Mouse (Mus musculus): ENCODE measurements at regions not wholly inside any gene's neighbourhood (a gene's known extent, or its start where the extent isn't known, plus 50 kb on each side); places are given as distances from the start of the nearest gene placed in this dataset.

GRCm38 (mm10) chr1:42398461-42399154 is 297.0 kb upstream of the Pou3f3 start:
- no peak for DNase-seq (ENCODE audit: low spot score)
- Histone ChIP-seq H3K27me3 (ENCODE audit: low read depth, poor library complexity, severe bottlenecking) (no peaks in the 10 kb centered on the region), H3K9me3 (replicated peaks) (no peaks in the 10 kb centered on the region), H3K27ac (no peak overlapping the region), H3K36me3 (no peaks in the 10 kb centered on the region), H3K4me1 (peaks cover 11% of the 10 kb centered on the region), H3K4me3 (no peak overlapping the region)
- WGBS = 23% methylated on average over 8 of the region's 8 CpGs

- Histone ChIP-seq H3K27me3 (ENCODE audit: low read depth, poor library complexity, severe bottlenecking) (peaks cover 17% of the 10 kb centered on the region), H3K9me3 (replicated peaks) (no peaks in the 10 kb centered on the region), H3K4me1 (peaks cover 5% of the 10 kb centered on the region; the same call in 1 of the 2 replicates), H3K36me3 (no peaks in the 10 kb centered on the region), H3K4me3 (no peak overlapping the region), H3K27ac (no peak overlapping the region)
- WGBS = 71% methylated on average over 21 of the region's 21 CpGs
- no peak for DNase-seq (ENCODE audit: low spot score)
Observed at GRCm38 (mm10) chr1:42415817-42416538, 279.6 kb upstream of the Pou3f3 start.

GRCm38 (mm10) chr1:42416539-42417218 is 278.9 kb upstream of the Pou3f3 start:
- no peaks in the 10 kb centered on the region for H3K9me3 ChIP-seq (replicated peaks)
- peaks cover 5% of the 10 kb centered on the region; the same call in 1 of the 2 replicates for H3K4me1 ChIP-seq
- no peaks in the 10 kb centered on the region for H3K36me3 ChIP-seq
- H3K4me3 ChIP-seq = no peak overlapping the region
- H3K27me3 ChIP-seq (ENCODE audit: low read depth, poor library complexity, severe bottlenecking) = peaks cover 17% of the 10 kb centered on the region
- H3K27ac ChIP-seq = no peak overlapping the region
- DNase-seq (ENCODE audit: low spot score) = no peak
- 68% methylated on average over 8 of the region's 8 CpGs for WGBS

- Histone ChIP-seq H3K9me3 (replicated peaks) (no peaks in the 10 kb centered on the region), H3K4me1 (peaks cover 5% of the 10 kb centered on the region; the same call in 1 of the 2 replicates), H3K36me3 (no peaks in the 10 kb centered on the region), H3K27me3 (ENCODE audit: low read depth, poor library complexity, severe bottlenecking) (peaks cover 17% of the 10 kb centered on the region), H3K27ac (no peak overlapping the region), H3K4me3 (no peak overlapping the region)
- WGBS = 57% methylated on average over 4 of the region's 4 CpGs
- DNase-seq (ENCODE audit: low spot score) = no peak
Observed at GRCm38 (mm10) chr1:42417815-42418214, 277.8 kb upstream of the Pou3f3 start.

GRCm38 (mm10) chr1:42418233-42418632 is 277.3 kb upstream of the Pou3f3 start:
- 79% methylated on average over 1 of the region's 1 CpGs for WGBS

GRCm38 (mm10) chr1:42436366-42436998 is 259.1 kb upstream of the Pou3f3 start:
- H3K4me1 ChIP-seq = peaks cover 11% of the 10 kb centered on the region; the same call in 1 of the 2 replicates

More at GRCm38 (mm10) chr1:42418233-42418632, 277.3 kb upstream of the Pou3f3 start:
- Histone ChIP-seq H3K27ac (no peak overlapping the region), H3K4me3 (no peak overlapping the region), H3K27me3 (ENCODE audit: low read depth, poor library complexity, severe bottlenecking) (peaks cover 17% of the 10 kb centered on the region), H3K9me3 (replicated peaks) (no peaks in the 10 kb centered on the region), H3K36me3 (no peaks in the 10 kb centered on the region), H3K4me1 (peaks cover 5% of the 10 kb centered on the region; the same call in 1 of the 2 replicates)
- no peak for DNase-seq (ENCODE audit: low spot score)

GRCm38 (mm10) chr1:42468365-42468764 is 227.2 kb upstream of the Pou3f3 start:
- Histone ChIP-seq H3K27ac (no peak overlapping the region), H3K36me3 (no peaks in the 10 kb centered on the region), H3K9me3 (replicated peaks) (no peaks in the 10 kb centered on the region), H3K4me3 (no peak overlapping the region), H3K4me1 (peaks cover 17% of the 10 kb centered on the region), H3K27me3 (ENCODE audit: low read depth, poor library complexity, severe bottlenecking) (no peaks in the 10 kb centered on the region)
- DNase-seq (ENCODE audit: low spot score) = no peak
- WGBS = 86% methylated on average over 3 of the region's 3 CpGs

More at GRCm38 (mm10) chr1:42436366-42436998, 259.1 kb upstream of the Pou3f3 start:
- no peak overlapping the region for H3K27ac ChIP-seq
- H3K27me3 ChIP-seq (ENCODE audit: low read depth, poor library complexity, severe bottlenecking) = no peaks in the 10 kb centered on the region
- WGBS = 62% methylated on average over 8 of the region's 8 CpGs
- H3K36me3 ChIP-seq = no peaks in the 10 kb centered on the region
- no peak overlapping the region for H3K4me3 ChIP-seq
- no peak for DNase-seq (ENCODE audit: low spot score)
- H3K9me3 ChIP-seq (replicated peaks) = no peaks in the 10 kb centered on the region

GRCm38 (mm10) chr1:42471846-42472494 is 223.6 kb upstream of the Pou3f3 start:
- H3K36me3 ChIP-seq = no peaks in the 10 kb centered on the region
- whole genome bisulfite sequencing = 90% methylated on average over 10 of the region's 10 CpGs
- no peak for DNase-seq (ENCODE audit: low spot score)

GRCm38 (mm10) chr1:42472495-42473230 is 222.9 kb upstream of the Pou3f3 start:
- Histone ChIP-seq H3K27me3 (ENCODE audit: low read depth, poor library complexity, severe bottlenecking) (no peaks in the 10 kb centered on the region), H3K4me1 (peaks cover 21% of the 10 kb centered on the region), H3K27ac (no peak overlapping the region), H3K4me3 (no peak overlapping the region), H3K36me3 (no peaks in the 10 kb centered on the region), H3K9me3 (replicated peaks) (no peaks in the 10 kb centered on the region)
- 48% methylated on average over 13 of the region's 13 CpGs for WGBS
- peak; percentile 39 for DNase-seq (ENCODE audit: low spot score)

More at GRCm38 (mm10) chr1:42471846-42472494, 223.6 kb upstream of the Pou3f3 start:
- Histone ChIP-seq H3K4me1 (peaks cover 21% of the 10 kb centered on the region), H3K9me3 (replicated peaks) (no peaks in the 10 kb centered on the region), H3K27me3 (ENCODE audit: low read depth, poor library complexity, severe bottlenecking) (no peaks in the 10 kb centered on the region), H3K27ac (no peak overlapping the region), H3K4me3 (no peak overlapping the region)

GRCm38 (mm10) chr1:42474197-42474596 is 221.4 kb upstream of the Pou3f3 start:
- Histone ChIP-seq H3K4me3 (no peak overlapping the region), H3K9me3 (replicated peaks) (no peaks in the 10 kb centered on the region), H3K4me1 (peaks cover 17% of the 10 kb centered on the region), H3K27ac (no peak overlapping the region), H3K36me3 (no peaks in the 10 kb centered on the region), H3K27me3 (ENCODE audit: low read depth, poor library complexity, severe bottlenecking) (no peaks in the 10 kb centered on the region)
- WGBS = 83% methylated on average over 8 of the region's 8 CpGs
- no peak for DNase-seq (ENCODE audit: low spot score)

GRCm38 (mm10) chr1:42474831-42475230 is 220.7 kb upstream of the Pou3f3 start:
- no peaks in the 10 kb centered on the region for H3K27me3 ChIP-seq (ENCODE audit: low read depth, poor library complexity, severe bottlenecking)
- H3K4me1 ChIP-seq = peaks cover 17% of the 10 kb centered on the region
- H3K36me3 ChIP-seq = no peaks in the 10 kb centered on the region
- no peaks in the 10 kb centered on the region for H3K9me3 ChIP-seq (replicated peaks)
- no peak overlapping the region for H3K27ac ChIP-seq
- H3K4me3 ChIP-seq = no peak overlapping the region
- no peak for DNase-seq (ENCODE audit: low spot score)
- 93% methylated on average over 1 of the region's 1 CpGs for WGBS

- WGBS = 80% methylated on average over 2 of the region's 2 CpGs
- Histone ChIP-seq H3K4me1 (peaks cover 20% of the 10 kb centered on the region), H3K36me3 (no peaks in the 10 kb centered on the region), H3K27me3 (ENCODE audit: low read depth, poor library complexity, severe bottlenecking) (no peaks in the 10 kb centered on the region), H3K27ac (no peak overlapping the region), H3K9me3 (replicated peaks) (no peaks in the 10 kb centered on the region), H3K4me3 (no peak overlapping the region)
- no peak for DNase-seq (ENCODE audit: low spot score)
Observed at GRCm38 (mm10) chr1:42475629-42476028, 219.9 kb upstream of the Pou3f3 start.

All from limb, embryonic 10.5 days (tissue).